In the genomic region with DNA sequence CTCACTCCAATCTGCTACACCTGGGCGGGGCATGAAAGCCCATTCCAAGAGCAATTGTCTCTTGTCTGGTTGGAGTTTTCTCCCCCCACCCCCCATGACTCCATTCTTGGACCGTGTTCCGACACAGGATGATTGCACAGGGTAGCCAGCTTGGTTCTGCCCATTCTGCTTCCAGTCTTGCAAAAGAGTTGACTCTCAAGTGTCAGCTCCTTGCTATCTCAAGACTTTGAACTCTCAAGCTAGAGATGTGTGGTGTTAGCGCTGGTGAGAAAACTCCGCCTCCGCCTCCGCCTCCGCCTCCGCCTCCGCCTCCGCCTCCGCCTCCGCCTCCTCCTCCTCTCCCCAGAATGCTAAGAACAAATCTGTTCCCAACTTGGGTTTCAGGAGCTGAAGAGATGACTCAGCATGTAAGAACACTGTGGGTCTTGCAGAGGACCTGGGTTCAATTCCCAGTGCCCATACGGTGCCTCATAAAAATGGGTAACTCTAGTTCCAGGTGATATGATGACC, we compare ENCODE assay signal across 30 mouse cellular contexts.
DNase-seq lines count a peak whose midpoint lies in the region; ATAC-seq and TF ChIP-seq lines count a peak whose summit lies in the region.
"Had no signal": no experiment of that assay in that cellular context is flagged by ENCODE, and none has a peak within 500 bp of the region (broad histone marks: within the 10 kb centered on the region; RNA-seq: fewer than 3 reads in every experiment).

No protein-coding gene starts in this region.

- DNase-seq in ES-CJ7 (ENCODE audit: low read depth, low spot score) (peak; percentile 67), ZHBTc4 (ENCODE audit: low read depth, low spot score) (peak; percentile 71)
- DNase-seq in yolk sac, embryonic 10.5 days (ENCODE audit: low spot score) = peak; percentile 56
- no peak for DNase-seq in layer of hippocampus, adult 11-12 months (ENCODE audit: low spot score)
- DNase-seq in T-cell, adult 2 months (ENCODE audit: low spot score) = no peak
- no peak for DNase-seq in kidney, postnatal 4 days
- DNase-seq: adrenal gland, postnatal 10 days; adrenal gland, postnatal 36 days; B cell, adult 2 months; cerebellum, adult 18-20 months; cerebellum, adult 9-10 months; cerebellum, postnatal 25 days; gastrocnemius, postnatal 10 days; gastrocnemius, postnatal 36 days; heart, adult 18-20 months; heart, postnatal 14 days; heart, postnatal 4 days; kidney, adult 18-20 months had no signal

- ATAC-seq in intestine, postnatal 0 days = peak; percentile 69; the same call in 1 of the 2 replicates
- ATAC-seq: forebrain, embryonic 13.5 days; forebrain, embryonic 16.5 days; hindbrain, postnatal 0 days; inflammation-experienced regulatory T-cells, adult 6 months; Patski had no signal

- no peaks in the 10 kb centered on the region for H3K36me3 ChIP-seq in intestine, postnatal 0 days (ENCODE audit: control insufficient read depth, insufficient read depth)
- H3K36me3 ChIP-seq: embryonic facial prominence, embryonic 12.5 days; embryonic facial prominence, embryonic 15.5 days; G1E; heart, embryonic 13.5 days had no signal

- H3K9ac ChIP-seq in intestine, postnatal 0 days (ENCODE audit: low read depth, low read length) = no peak overlapping the region
- H3K9ac ChIP-seq: embryonic facial prominence, embryonic 12.5 days; embryonic facial prominence, embryonic 15.5 days; forebrain, embryonic 13.5 days; heart, embryonic 13.5 days; hindbrain, embryonic 14.5 days had no signal

- H3K9me3 ChIP-seq in intestine, postnatal 0 days (ENCODE audit: control insufficient read depth) = no peaks in the 10 kb centered on the region
- H3K9me3 ChIP-seq: embryonic facial prominence, embryonic 12.5 days; embryonic facial prominence, embryonic 15.5 days; forebrain, embryonic 13.5 days; heart, embryonic 13.5 days had no signal

- H3K4me1 ChIP-seq in intestine, postnatal 0 days (replicated peaks; ENCODE audit: control insufficient read depth, insufficient read depth, low read length) = 0 out of 2 replicates have a peak, but pooled peaks cover 2% of the 10 kb centered on the region
- H3K4me1 ChIP-seq: embryonic facial prominence, embryonic 15.5 days; heart, embryonic 13.5 days had no signal

- no peak overlapping the region for H3K4me2 ChIP-seq in intestine, postnatal 0 days (replicated peaks; ENCODE audit: low read depth)
- H3K4me2 ChIP-seq: embryonic facial prominence, embryonic 12.5 days; embryonic facial prominence, embryonic 15.5 days; forebrain, embryonic 13.5 days; heart, embryonic 13.5 days; hindbrain, embryonic 14.5 days had no signal

- WGBS in intestine, postnatal 0 days = 87% methylated on average over 14 of the region's 14 CpGs

- H3K27ac ChIP-seq in intestine, postnatal 0 days (ENCODE audit: low read depth, low read length) = no peak overlapping the region
- H3K27ac ChIP-seq: embryonic facial prominence, embryonic 12.5 days; embryonic facial prominence, embryonic 15.5 days; forebrain, embryonic 13.5 days; heart, embryonic 13.5 days; hindbrain, embryonic 14.5 days; hindbrain, postnatal 0 days had no signal

- no peak for TF ChIP-seq CTCF in intestine, postnatal 0 days (IDR thresholded peaks at IDR 0.05; ENCODE audit: low read depth)

- H3K4me3 ChIP-seq in intestine, postnatal 0 days (ENCODE audit: low read depth, low read length) = no peak overlapping the region
- H3K4me3 ChIP-seq: embryonic facial prominence, embryonic 12.5 days; embryonic facial prominence, embryonic 15.5 days; forebrain, embryonic 13.5 days; heart, embryonic 13.5 days had no signal

- H3K27me3 ChIP-seq in intestine, postnatal 0 days (replicated peaks; ENCODE audit: control insufficient read depth, insufficient read depth, low read length) = no peaks in the 10 kb centered on the region
- H3K27me3 ChIP-seq: CH12.LX; embryonic facial prominence, embryonic 12.5 days; embryonic facial prominence, embryonic 15.5 days; forebrain, embryonic 13.5 days; heart, embryonic 13.5 days; Patski had no signal

Comparison
In these comparisons a context has a peak if more than half of its experiments do, and no peak if none do; other contexts are left out.
1. DNase-seq: peak in ES-CJ7 (single experiment), ZHBTc4 (single experiment) and yolk sac, embryonic 10.5 days (single experiment); none in layer of hippocampus, adult 11-12 months (single experiment), T-cell, adult 2 months (single experiment) and kidney, postnatal 4 days (0 of 2).